Mouse (Mus musculus): ENCODE results near the gene St6galnac3.

GRCm38 (mm10) chr3:153718724-153719123 is 6.2 kb downstream of the St6galnac3 start:
- TF ChIP-seq CTCF (IDR thresholded peaks at IDR 0.05; ENCODE audit: borderline replicate concordance, insufficient read depth, low read length) (no peak), POLR2A (IDR thresholded peaks at IDR 0.05; ENCODE audit: low read depth, low read length) (no peak)

Data from embryonic fibroblast, embryonic 13.5 days (primary cell).